Mouse (Mus musculus) bone marrow, adult 2 months (tissue): Measurements from ENCODE around the gene Gm28043. TPM values are rescaled to one million over a fixed set of nuclear protein-coding genes. Genes with fewer than 3 reads are reported as not detected.
"Not testable (repeated sequence)": the region's sequence is repeated elsewhere in the genome, so short reads cannot be mapped to it uniquely, and the experiment has no call there.

Experiments used
- H3K27ac ChIP-seq: fragments of 200-500 bp; 2 replicates; pipeline ENCODE4 v1.5.1; 2012; ENCODE audit warnings: low read depth, mild to moderate bottlenecking, control low read depth, inconsistent platforms, low read length; ENCODE audit not compliant: control insufficient read depth, poor library complexity, insufficient read depth
- H3K4me1 ChIP-seq: fragments of 200-500 bp; 2 replicates; pipeline ENCODE4 v1.6.1; 2011; ENCODE audit warnings: low read length; ENCODE audit not compliant: control insufficient read depth, insufficient read depth
- H3K4me3 ChIP-seq: fragments of 200-500 bp; replicated peaks from 2 replicates; pipeline ENCODE3; 2011; ENCODE audit warnings: mild to moderate bottlenecking, low read depth, low read length, control low read depth; ENCODE audit not compliant: control insufficient read depth
- CTCF ChIP-seq: fragments of 200-500 bp; IDR thresholded peaks from 2 replicates; pipeline ENCODE4 v1.5.1; 2011; ENCODE audit warnings: low read length, control low read depth; ENCODE audit not compliant: control insufficient read depth, insufficient read depth
- POLR2A ChIP-seq: fragments of 200-500 bp; IDR thresholded peaks from 2 replicates; pipeline ENCODE4 v1.6.1; 2011; ENCODE audit warnings: low read depth, mild to moderate bottlenecking, control low read depth, low read length, borderline replicate concordance; ENCODE audit not compliant: control insufficient read depth
- WGBS: fragments of 180-500 bp; shearing (Covaris S2); methylation state at CpG from one replicate; pipeline ENCODE4 v1.1.7; 2018; 5-methylcytosine and 5-hydroxymethylcytosine counted together
- polyA plus RNA-seq: library from polyadenylated mRNA; stranded (reverse); fragments of >200 nt; gene quantifications from 2 replicates; pipeline ENCODE4 v1.2.4, GENCODE M21; 2011; ENCODE audit warnings: low replicate concordance; ENCODE audit not compliant: missing spikeins, insufficient read depth, insufficient read length

Gm28043 gene
- polyA plus RNA-seq, 1 experiment, result 6.4 TPM

DNA sequence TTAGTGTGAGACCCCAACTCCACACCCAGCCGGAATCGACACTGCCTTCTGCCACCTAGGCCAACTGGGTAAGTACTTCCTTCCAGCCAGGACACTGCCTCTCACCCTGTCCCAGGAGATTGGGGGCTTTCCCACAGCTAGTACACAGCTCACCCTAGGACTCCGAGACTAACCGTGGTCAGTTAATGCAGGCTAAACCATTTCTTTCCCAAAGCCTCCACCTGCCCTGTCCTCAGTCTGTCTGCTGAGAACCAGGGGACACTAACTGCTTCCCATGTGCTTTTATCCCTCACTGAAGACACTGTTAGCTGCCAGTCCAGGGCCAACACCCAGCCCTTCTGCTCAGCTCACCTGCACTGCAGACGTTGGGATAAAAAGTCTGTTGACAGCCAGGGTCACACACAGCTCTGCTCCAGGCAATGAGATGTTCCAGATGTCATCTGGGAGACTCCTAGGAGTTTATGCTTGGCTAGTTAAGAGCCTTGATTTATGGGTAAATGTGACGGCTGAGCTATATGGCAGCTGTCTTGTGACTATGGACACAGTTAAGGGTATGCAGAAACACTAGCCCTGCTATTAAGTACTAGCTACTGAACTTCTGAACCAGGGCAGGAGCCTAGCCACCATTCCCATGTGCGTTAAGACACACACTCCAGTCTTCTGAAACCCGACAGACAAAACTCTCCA, 97.2 kb downstream of the Gm28043 start:
- no peak overlapping the region for H3K4me3 ChIP-seq
- TF ChIP-seq CTCF, result no peak
- H3K4me1 ChIP-seq, result peaks cover 2% of the 10 kb centered on the region; the same call in 1 of the 2 replicates
- 63% methylated on average over 8 of the region's 8 CpGs for whole genome bisulfite sequencing
- H3K27ac ChIP-seq, result no peak overlapping the region

- 59% methylated on average over 7 of the region's 7 CpGs for WGBS
- H3K4me1 ChIP-seq, result peaks cover 4% of the 10 kb centered on the region
These were observed 97.9 kb downstream of the Gm28043 start for GRCm38 (mm10) chr17:29712565-29712964.

DNA sequence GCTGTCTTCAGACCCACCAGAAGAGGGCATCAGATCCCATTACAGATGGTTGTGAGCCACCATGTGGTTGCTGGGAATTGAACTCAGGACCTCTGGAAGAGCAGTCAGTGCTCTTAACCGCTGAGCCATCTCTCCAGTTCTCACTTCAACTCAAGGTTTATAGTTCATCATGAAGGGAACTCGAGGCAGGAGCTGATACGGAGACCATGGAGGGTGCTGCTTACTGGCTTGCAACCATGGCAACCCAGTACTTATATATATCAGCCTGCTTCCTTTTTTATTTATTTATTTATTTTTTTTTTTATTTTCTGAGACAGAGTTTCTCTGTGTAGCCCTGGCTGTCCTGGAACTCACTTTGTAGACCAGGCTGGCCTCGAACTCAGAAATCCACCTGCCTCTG, 99.1 kb downstream of the Gm28043 start:
- not testable (repeated sequence) for H3K4me3 ChIP-seq, H3K27ac ChIP-seq, H3K4me1 ChIP-seq
- WGBS, result 84% methylated on average over 4 of the region's 4 CpGs

More at GRCm38 (mm10) chr17:29712565-29712964, 97.9 kb downstream of the Gm28043 start:
- Histone ChIP-seq H3K27ac (no peak overlapping the region), H3K4me3 (no peak overlapping the region)
- TF ChIP-seq CTCF (no peak), POLR2A (no peak)

DNA sequence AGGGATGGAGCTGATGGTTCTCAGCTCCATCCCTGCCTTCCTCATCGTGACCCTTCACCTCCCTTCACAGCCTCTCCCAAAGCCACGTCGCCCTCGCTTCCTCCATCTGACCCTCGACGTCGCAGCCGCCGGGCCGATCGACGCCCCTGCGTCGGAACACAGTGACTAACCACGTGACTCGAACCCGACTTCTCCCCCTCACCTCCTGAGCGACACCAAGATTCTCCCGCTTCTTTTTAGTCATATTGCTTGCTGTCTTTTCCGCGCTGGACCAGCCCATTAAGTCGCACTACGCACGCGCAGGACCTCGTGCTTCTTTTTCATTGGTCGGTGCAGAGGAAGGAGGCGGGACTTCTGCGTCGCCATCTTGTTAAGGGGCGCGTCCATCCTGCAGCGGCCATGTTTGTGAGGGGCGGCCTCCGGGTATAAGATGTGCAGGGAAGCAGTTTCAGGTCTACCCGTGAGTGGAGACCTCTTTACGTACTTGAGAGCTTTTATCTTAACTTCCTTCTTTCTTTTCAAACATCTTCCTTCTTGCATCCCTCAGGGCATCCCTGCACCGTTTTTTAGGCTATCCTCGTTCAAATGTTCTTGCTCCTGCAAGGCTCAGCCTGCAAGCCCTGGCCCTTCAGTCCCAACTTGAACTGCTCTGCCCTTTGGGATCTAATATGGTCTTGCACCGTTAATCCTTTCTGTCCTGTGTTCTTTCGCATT, 102.2 kb downstream of the Gm28043 start, which contains the start of gene Ccdc167:
Ccdc167 (minus strand) TSS at position 313 of the 714 bp plus-strand sequence.
- Histone ChIP-seq H3K4me3 (peak within 1 kb of the TSS; percentile 97), H3K4me1 (peaks cover 6% of the 10 kb centered on the region), H3K27ac (peak within 1 kb of the TSS; percentile 40; the same call in 1 of the 2 replicates)
- WGBS, result 5% methylated on average over 41 of the region's 41 CpGs
- TF ChIP-seq POLR2A, result no peak
- no peak for TF ChIP-seq CTCF

DNA sequence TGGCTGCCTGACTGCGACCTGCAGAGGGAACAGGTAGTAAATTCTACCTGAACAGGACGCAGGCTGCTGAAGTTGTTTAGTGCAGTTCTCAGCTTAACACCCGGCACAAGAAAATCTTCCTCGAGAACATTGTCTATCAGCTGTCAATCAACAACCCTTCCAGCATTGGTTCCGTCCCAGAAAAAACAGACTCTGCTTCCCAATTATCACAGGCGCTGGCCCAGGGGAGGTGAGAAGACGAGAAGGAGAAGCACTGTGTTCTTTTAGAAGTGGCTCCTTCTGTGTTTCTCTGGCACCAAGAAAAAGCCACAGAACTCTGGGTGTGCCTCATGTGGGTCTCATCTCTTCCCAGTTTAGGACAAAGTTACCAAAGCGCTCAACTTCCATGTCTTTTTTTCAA, 104.0 kb downstream of the Gm28043 start:
- Histone ChIP-seq H3K4me3 (no peak overlapping the region), H3K27ac (no peak overlapping the region), H3K4me1 (peaks cover 6% of the 10 kb centered on the region)
- WGBS, result 83% methylated on average over 8 of the region's 8 CpGs
- TF ChIP-seq POLR2A (no peak), CTCF (no peak)

GRCm38 (mm10) chr17:29719628-29720575, 105.2 kb downstream of the Gm28043 start:
- WGBS, result 82% methylated on average over 13 of the region's 13 CpGs
- Histone ChIP-seq H3K4me3 (no peak overlapping the region), H3K27ac (no peak overlapping the region), H3K4me1 (peaks cover 6% of the 10 kb centered on the region)
- TF ChIP-seq CTCF (no peak), POLR2A (no peak)

DNA sequence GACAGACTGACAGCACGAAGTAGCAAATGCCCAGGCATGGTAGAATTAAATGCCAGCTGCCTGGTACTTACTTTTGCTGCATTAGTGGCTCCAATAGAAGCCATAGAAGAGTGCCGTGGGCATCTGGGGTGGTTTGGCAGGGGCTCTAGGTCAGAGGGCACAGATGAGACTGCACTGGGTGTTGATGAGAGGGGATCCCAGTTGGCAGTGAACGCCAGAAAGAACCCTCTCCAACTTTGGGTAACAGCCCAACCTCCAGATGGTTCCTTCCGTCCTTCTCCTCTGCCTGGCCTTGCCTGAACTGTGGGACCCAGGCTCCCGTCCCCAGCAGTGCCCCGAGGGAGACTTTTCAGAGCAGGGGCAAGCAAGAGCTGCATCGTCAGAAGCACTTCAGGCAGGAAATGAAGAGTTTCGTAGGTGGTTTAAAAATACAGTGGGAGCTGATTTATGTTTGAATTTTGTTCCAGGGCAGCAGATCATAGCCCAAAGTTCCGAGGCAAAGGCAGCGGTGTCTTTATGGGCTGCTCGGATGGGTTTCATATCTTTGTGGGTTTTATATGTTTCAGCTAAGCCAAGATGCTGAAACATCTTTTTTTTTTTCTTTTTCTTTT, 106.2 kb downstream of the Gm28043 start:
- Histone ChIP-seq H3K4me3 (no peak overlapping the region), H3K27ac (no peak overlapping the region), H3K4me1 (peaks cover 6% of the 10 kb centered on the region)
- TF ChIP-seq CTCF, result no peak
- 51% methylated on average over 11 of the region's 11 CpGs for WGBS

DNA sequence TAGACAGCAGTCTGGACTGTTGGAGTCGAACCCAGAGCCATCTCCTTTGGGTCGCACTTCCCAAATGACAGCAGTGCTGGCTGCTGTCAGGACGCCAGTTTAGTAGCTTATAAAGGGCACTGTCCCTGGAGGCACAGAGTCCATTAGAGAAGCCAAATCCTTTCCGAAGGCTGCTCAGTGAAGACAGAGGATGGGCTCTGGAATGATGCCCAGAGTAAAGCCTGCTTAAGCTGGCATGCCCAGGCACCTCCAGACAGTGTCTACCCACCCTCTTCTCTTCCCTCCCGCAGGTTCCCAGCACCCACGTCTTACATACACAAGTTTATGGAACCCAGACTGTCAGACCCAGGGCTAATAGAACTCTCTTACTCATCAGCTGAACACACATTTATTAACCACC, 109.9 kb downstream of the Gm28043 start:
- WGBS, result 83% methylated on average over 6 of the region's 6 CpGs
- TF ChIP-seq POLR2A, result no peak
- TF ChIP-seq CTCF, result no peak

More for the DNA sequence above, 109.9 kb downstream of the Gm28043 start:
- Histone ChIP-seq H3K27ac (no peak overlapping the region), H3K4me1 (peaks cover 2% of the 10 kb centered on the region; the same call in 1 of the 2 replicates), H3K4me3 (no peak overlapping the region)
